Mouse (Mus musculus): ENCODE measurements around the gene Asl.

Asl gene

DNA sequence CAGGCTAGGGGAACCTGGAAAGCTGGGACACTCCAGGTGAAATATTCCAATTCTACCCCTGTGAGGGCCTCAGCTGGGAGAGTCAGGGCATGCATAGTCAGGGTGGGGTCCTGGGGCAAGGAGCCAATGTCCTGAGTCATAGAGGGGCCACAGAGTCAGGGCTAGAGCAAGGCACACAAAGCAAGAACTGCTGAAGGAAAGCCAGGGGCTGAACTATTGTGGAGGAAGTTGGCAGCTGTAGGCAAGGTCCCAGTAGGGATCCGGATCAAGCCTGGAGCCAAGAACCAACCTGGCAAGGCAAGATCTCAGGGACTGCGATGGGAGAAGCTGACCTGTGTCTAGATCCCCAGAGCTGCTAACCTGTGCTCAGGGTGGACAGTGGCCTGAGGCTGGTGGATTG, 34.7 kb upstream of the Asl start:
- Histone ChIP-seq H3K27me3 (ENCODE audit: insufficient read depth, low read length) (peaks cover 3% of the 10 kb centered on the region; the same call in 1 of the 2 replicates), H3K4me3 (replicated peaks; ENCODE audit: low read length) (no peak overlapping the region), H3K9me3 (ENCODE audit: low read length) (no peaks in the 10 kb centered on the region), H3K36me3 (ENCODE audit: insufficient read depth, low read length) (peaks cover 31% of the 10 kb centered on the region), H3K4me1 (replicated peaks; ENCODE audit: low read depth, low read length) (peaks cover 10% of the 10 kb centered on the region; the same call in 1 of the 2 replicates)
- TF ChIP-seq NANOG (IDR thresholded peaks at IDR 0.05; ENCODE audit: borderline replicate concordance, low read length) (no peak), POU5F1 (IDR thresholded peaks at IDR 0.05; ENCODE audit: borderline replicate concordance, low read length) (no peak), CTCF (conservative IDR thresholded peaks at IDR 0.05; ENCODE audit: low read length) (no peak)

GRCm38 (mm10) chr5:130062096-130062495, 33.0 kb upstream of the Asl start:
- Histone ChIP-seq H3K4me3 (replicated peaks; ENCODE audit: low read length) (no peak overlapping the region), H3K27me3 (ENCODE audit: insufficient read depth, low read length) (no peaks in the 10 kb centered on the region), H3K9me3 (ENCODE audit: low read length) (no peaks in the 10 kb centered on the region), H3K4me1 (replicated peaks; ENCODE audit: low read depth, low read length) (peaks cover 15% of the 10 kb centered on the region; the same call in 1 of the 2 replicates), H3K36me3 (ENCODE audit: insufficient read depth, low read length) (peaks cover 36% of the 10 kb centered on the region)
- TF ChIP-seq NANOG (IDR thresholded peaks at IDR 0.05; ENCODE audit: borderline replicate concordance, low read length) (no peak), POU5F1 (IDR thresholded peaks at IDR 0.05; ENCODE audit: borderline replicate concordance, low read length) (no peak), CTCF (conservative IDR thresholded peaks at IDR 0.05; ENCODE audit: low read length) (no peak)

- Histone ChIP-seq H3K27me3 (ENCODE audit: insufficient read depth, low read length) (no peaks in the 10 kb centered on the region), H3K9me3 (ENCODE audit: low read length) (no peaks in the 10 kb centered on the region), H3K4me1 (replicated peaks; ENCODE audit: low read depth, low read length) (peaks cover 15% of the 10 kb centered on the region; the same call in 1 of the 2 replicates), H3K4me3 (replicated peaks; ENCODE audit: low read length) (no peak overlapping the region), H3K36me3 (ENCODE audit: insufficient read depth, low read length) (peaks cover 41% of the 10 kb centered on the region)
- no peak for TF ChIP-seq POU5F1 (IDR thresholded peaks at IDR 0.05; ENCODE audit: borderline replicate concordance, low read length)
Observed at GRCm38 (mm10) chr5:130060329-130060665, 31.2 kb upstream of the Asl start.

DNA sequence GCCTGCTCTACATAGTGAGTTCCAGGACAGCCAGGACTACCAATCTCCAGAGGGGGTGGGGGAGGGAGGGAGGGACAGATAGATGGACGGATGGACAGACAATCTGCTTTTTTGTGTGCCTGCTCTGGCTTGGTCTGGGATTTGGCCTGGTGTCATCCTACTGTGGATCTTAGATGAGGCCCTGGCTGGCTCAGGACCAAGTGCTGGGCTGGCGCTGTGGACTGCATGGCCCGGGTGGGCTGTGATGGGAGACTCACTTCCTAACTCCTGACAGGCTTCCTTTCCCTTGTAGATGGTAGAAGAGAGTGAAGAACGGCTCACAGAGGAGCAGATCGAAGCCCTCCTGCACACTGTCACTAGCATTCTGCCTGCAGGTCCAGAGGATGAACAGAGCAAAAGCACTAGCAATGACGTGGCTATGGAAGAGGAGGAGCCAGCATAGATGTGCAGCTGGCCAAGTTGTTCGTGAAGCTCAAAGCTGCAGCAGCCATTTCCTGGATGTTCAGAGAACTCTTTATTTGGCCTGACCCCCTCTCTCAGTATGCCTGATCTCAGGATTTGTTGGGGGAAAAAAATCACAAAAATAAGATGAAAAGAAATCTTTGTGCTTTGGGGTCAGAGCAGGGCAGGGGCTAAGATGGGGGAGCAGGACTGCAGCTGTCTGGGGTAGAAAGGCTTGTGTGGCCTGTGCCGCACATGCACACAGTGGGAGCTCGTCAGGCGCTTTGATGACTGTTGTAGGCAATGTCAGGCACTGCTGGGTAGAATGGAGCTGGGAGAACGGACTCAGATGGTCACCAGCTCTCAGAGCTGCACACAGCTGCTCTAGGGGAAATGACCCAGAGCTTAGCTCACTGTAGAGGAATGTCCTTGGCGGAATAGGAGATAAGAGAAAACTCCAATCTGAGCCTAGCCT, 30.6 kb upstream of the Asl start:
- no peaks in the 10 kb centered on the region for H3K9me3 ChIP-seq (ENCODE audit: low read length)
- TF ChIP-seq CTCF (conservative IDR thresholded peaks at IDR 0.05; ENCODE audit: low read length) (no peak), NANOG (IDR thresholded peaks at IDR 0.05; ENCODE audit: borderline replicate concordance, low read length) (no peak), POU5F1 (IDR thresholded peaks at IDR 0.05; ENCODE audit: borderline replicate concordance, low read length) (no peak)
- no peaks in the 10 kb centered on the region for H3K27me3 ChIP-seq (ENCODE audit: insufficient read depth, low read length)
- peaks cover 15% of the 10 kb centered on the region; the same call in 1 of the 2 replicates for H3K4me1 ChIP-seq (replicated peaks; ENCODE audit: low read depth, low read length)
- H3K4me3 ChIP-seq (replicated peaks; ENCODE audit: low read length) = no peak overlapping the region
- peaks cover 48% of the 10 kb centered on the region for H3K36me3 ChIP-seq (ENCODE audit: insufficient read depth, low read length)

DNA sequence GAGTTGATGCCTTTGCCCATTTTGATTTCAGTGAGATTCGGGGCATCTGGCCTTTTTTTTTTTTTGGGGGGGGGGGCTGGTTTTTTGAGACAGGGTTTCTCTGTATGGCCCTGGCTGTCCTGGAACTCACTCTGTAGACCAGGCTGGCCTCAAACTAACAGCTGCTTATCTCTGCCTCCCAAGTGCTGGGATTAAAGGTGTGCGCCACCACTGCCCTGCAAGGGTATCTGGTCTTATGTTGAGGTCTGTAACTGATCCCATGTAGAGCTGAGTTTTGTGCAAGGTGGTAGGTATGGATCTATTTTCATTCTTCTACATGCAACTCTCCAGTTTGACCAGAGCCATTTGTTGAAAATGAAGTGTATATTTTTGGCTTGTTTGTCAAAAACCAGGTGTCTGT, 27.3 kb upstream of the Asl start:
- Histone ChIP-seq H3K4me1 (replicated peaks; ENCODE audit: low read depth, low read length) (peaks cover 24% of the 10 kb centered on the region; the same call in 1 of the 2 replicates), H3K36me3 (ENCODE audit: insufficient read depth, low read length) (peaks cover 64% of the 10 kb centered on the region), H3K9me3 (ENCODE audit: low read length) (no peaks in the 10 kb centered on the region), H3K27me3 (ENCODE audit: insufficient read depth, low read length) (no peaks in the 10 kb centered on the region), H3K4me3 (replicated peaks; ENCODE audit: low read length) (no peak overlapping the region)
- TF ChIP-seq NANOG (IDR thresholded peaks at IDR 0.05; ENCODE audit: borderline replicate concordance, low read length) = no peak

DNA sequence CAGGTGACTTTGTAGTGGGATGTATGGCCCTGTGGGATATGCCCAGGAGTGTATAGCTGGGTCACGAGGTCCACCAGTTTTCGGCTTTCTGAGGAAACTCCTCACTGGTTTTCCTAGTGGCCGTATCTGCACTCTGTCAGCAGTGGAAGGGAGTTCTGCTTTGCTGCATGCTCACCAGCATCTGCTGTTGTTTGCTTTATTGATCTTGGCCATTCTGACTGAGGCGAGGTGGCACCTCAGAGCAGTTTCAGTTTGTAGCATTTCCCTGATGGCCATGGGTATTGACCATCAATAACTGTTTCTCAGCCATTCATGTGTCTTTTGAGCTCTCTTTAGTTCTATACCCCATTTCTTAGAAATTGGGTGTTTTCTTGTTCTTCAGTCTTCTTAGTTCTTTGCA, 26.6 kb upstream of the Asl start:
- TF ChIP-seq POU5F1 (IDR thresholded peaks at IDR 0.05; ENCODE audit: borderline replicate concordance, low read length) (no peak), CTCF (conservative IDR thresholded peaks at IDR 0.05; ENCODE audit: low read length) (no peak), NANOG (IDR thresholded peaks at IDR 0.05; ENCODE audit: borderline replicate concordance, low read length) (no peak)
- Histone ChIP-seq H3K36me3 (ENCODE audit: insufficient read depth, low read length) (peaks cover 67% of the 10 kb centered on the region), H3K4me1 (replicated peaks; ENCODE audit: low read depth, low read length) (peaks cover 27% of the 10 kb centered on the region; the same call in 1 of the 2 replicates), H3K27me3 (ENCODE audit: insufficient read depth, low read length) (no peaks in the 10 kb centered on the region), H3K4me3 (replicated peaks; ENCODE audit: low read length) (no peak overlapping the region), H3K9me3 (ENCODE audit: low read length) (no peaks in the 10 kb centered on the region)

DNA sequence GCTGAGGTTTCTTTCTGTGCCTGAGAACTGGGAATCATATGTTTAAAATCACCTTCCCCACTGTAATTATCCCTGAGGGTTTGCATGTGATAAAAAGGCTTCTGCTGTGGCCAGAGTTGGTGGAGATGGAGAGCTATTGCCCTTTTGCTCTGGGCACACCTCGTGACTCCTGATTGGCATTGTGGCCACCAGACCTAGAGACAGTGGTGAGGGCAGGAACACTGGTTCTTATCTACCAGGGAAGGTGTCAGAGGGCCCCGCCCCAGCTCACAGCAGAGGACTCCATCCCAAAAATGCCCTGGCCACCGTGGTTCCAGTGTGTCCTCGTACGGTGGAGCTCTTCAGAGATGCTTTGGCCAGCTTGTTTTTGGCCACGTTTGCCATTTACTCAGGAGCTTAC, 23.9 kb upstream of the Asl start:
- H3K27me3 ChIP-seq (ENCODE audit: insufficient read depth, low read length) = no peaks in the 10 kb centered on the region

DNA sequence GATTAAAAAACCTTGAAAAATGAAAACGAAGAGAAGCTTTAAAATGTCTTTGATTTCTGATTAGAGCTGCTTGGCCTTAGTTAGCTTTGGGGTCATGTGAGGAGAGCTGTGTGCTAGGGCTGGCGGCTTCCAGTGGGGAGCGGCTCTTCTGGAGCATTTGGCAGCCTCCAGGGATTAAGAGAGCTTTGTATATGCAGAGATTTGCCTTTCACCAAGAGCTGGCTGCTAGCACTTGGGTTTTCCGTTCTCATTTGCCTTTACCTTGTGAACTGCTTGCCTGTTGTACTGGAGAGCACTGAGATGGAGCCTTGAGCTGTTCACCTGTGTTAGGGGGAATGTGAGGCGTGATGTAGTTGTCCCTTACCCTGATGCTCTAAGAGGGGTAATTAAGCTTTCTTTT, 23.5 kb upstream of the Asl start:
- TF ChIP-seq POU5F1 (IDR thresholded peaks at IDR 0.05; ENCODE audit: borderline replicate concordance, low read length) = no peak
- no peak for TF ChIP-seq CTCF (conservative IDR thresholded peaks at IDR 0.05; ENCODE audit: low read length)
- TF ChIP-seq NANOG (IDR thresholded peaks at IDR 0.05; ENCODE audit: borderline replicate concordance, low read length) = no peak
- Histone ChIP-seq H3K4me3 (replicated peaks; ENCODE audit: low read length) (no peak overlapping the region), H3K36me3 (ENCODE audit: insufficient read depth, low read length) (peaks cover 71% of the 10 kb centered on the region), H3K27me3 (ENCODE audit: insufficient read depth, low read length) (no peaks in the 10 kb centered on the region), H3K4me1 (replicated peaks; ENCODE audit: low read depth, low read length) (peaks cover 28% of the 10 kb centered on the region), H3K9me3 (ENCODE audit: low read length) (no peaks in the 10 kb centered on the region)

More for the DNA sequence above, 23.9 kb upstream of the Asl start:
- Histone ChIP-seq H3K4me1 (replicated peaks; ENCODE audit: low read depth, low read length) (peaks cover 31% of the 10 kb centered on the region), H3K4me3 (replicated peaks; ENCODE audit: low read length) (no peak overlapping the region), H3K36me3 (ENCODE audit: insufficient read depth, low read length) (peaks cover 68% of the 10 kb centered on the region), H3K9me3 (ENCODE audit: low read length) (no peaks in the 10 kb centered on the region)
- no peak for TF ChIP-seq NANOG (IDR thresholded peaks at IDR 0.05; ENCODE audit: borderline replicate concordance, low read length)
- no peak for TF ChIP-seq POU5F1 (IDR thresholded peaks at IDR 0.05; ENCODE audit: borderline replicate concordance, low read length)

All from E14TG2a.4 (cell line).